Mouse (Mus musculus): ENCODE measurements around the gene Ephb6.

Ephb6 gene

DNA sequence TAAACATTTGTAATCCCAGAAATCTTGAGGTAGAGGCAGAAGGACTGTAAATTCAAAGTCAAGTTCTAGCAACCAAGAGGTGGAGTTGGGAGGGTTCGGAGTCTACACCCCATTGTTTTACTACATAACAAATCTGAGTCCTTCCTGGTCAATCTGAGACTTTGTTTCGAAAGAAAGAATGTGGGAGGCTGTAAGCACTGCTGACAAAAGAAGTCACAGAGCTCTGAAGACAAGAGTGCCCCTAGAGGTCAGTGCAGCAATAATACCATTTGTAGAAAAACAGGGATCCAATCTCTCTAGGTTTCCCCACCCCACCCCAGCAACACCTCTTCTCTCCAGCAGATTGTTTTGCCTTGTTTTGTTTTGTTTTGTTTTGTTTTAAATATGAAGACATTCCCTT lies 57.0 kb downstream of the Ephb6 start:
- in situ Hi-C loops (cut with MboI; ENCODE audit: low pct_unique_long_range_greater_than_20kb in 1 of 2, low sequenced_read_pairs in 2 of 2, unreplicated experiment in 1 of 2): no loop called here
